In the genomic region with DNA sequence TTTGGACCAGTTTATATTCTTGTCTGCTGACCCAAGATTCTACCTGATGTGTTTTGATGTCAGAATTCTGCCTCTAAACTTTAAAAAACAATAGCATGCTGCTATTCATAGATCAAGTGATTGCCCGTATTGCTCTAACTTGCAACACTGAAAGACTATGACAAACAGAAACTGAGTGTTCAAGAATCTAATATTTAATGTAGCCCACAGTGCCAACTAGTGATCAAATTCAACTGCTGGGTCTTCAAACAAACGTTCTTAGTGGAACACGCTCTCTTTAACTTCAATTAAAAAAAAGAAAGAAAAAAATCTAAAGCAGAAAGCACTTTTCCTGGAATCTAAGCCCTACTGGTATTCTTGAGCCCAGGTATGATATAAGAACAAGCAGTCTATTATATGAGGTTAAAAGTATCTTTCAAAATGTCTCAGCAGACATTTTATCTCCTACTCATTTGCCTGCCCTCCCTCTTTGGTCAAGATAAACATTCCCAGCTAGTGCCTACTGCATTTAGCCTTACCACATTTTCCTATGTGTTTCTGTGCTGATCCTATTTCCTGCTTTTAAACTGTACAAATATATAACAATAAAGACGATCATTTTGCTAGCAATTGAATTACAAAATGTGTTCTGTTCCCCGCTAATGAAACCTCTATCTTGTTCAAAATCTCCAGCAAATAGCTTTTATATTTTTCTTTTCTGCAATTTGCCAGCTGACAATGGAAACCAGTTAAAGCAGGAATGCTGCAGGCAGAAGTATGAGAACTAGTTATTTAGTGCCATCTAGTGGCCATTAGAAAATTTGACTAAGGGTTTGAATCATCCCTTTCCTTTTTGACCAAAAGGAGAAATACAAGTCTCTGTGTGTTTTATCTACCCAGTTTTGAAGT, we compare ENCODE assay signal across 8 mouse cellular contexts. TPM values are rescaled to one million over a fixed set of nuclear protein-coding genes. Genes with fewer than 3 reads are reported as not detected.
DNase-seq lines count a peak whose midpoint lies in the region; ATAC-seq and TF ChIP-seq lines count a peak whose summit lies in the region.

No protein-coding gene starts in this region.

- DNase-seq in heart, postnatal 0 days (ENCODE audit: low spot score), result peak; percentile 69
- no peak for DNase-seq in heart, postnatal 25 days (ENCODE audit: low spot score)
- DNase-seq in CH12.LX (ENCODE audit: extremely low read depth), result peak; percentile 20
- peak; percentile 21 for DNase-seq in fibroblast of lung, adult 2 months (ENCODE audit: low read depth)
- peak; percentile 16 for DNase-seq in lung, postnatal 36 days
- no peak for DNase-seq in urinary bladder, postnatal 10 days (ENCODE audit: low spot score)
- no peak for DNase-seq in urinary bladder, adult 18-20 months (ENCODE audit: low spot score in 2 of 2)

- in situ Hi-C loops in CH12.LX (cut with MboI; ENCODE audit: low pct_ligation_motif_present, low pct_unique_long_range_greater_than_20kb, low sequenced_read_pairs), result no loop called here

- no peak overlapping the region for H3K9ac ChIP-seq in heart, postnatal 0 days (replicated peaks; ENCODE audit: low read depth, low read length)
- no peak overlapping the region for H3K9ac ChIP-seq in CH12.LX (ENCODE audit: insufficient read depth, low read depth)

- dilution Hi-C loops in CH12.LX (cut with MboI; ENCODE audit: extremely low pct_ligation_motif_present, extremely low pct_unique_long_range_greater_than_20kb, low sequenced_read_pairs), result no loop called here

- no peak for TF ChIP-seq POLR2A in CH12.LX (IDR thresholded peaks at IDR 0.05; ENCODE audit: low read depth, low read length)

- no peak overlapping the region for H3K27ac ChIP-seq in heart, postnatal 0 days (ENCODE audit: low read depth)
- no peak overlapping the region for H3K27ac ChIP-seq in CH12.LX (ENCODE audit: insufficient read depth, low read depth)

- 32% methylated on average over 5 of the region's 5 CpGs for WGBS in heart, postnatal 0 days

- H3K4me1 ChIP-seq in heart, postnatal 0 days (ENCODE audit: control insufficient read depth, insufficient read depth), result no peaks in the 10 kb centered on the region
- peaks cover 2 to 12% of the 10 kb centered on the region in 2 experiments; a peak in 3 of 4 replicates for H3K4me1 ChIP-seq in CH12.LX (ENCODE audit: control insufficient read depth in 1 of 2, insufficient read depth in 2 of 2)

- no peaks in the 10 kb centered on the region for H3K79me2 ChIP-seq in CH12.LX (replicated peaks; ENCODE audit: control insufficient read depth, extremely low read depth, insufficient read depth, poor library complexity, severe bottlenecking)

- H3K4me3 ChIP-seq in heart, postnatal 0 days (ENCODE audit: low read depth, low read length), result no peak overlapping the region
- H3K4me3 ChIP-seq in CH12.LX (replicated peaks in 1 of 3; ENCODE audit: low read depth in 2 of 3, low read length in 2 of 3, poor library complexity in 1 of 3), result no peak overlapping the region

- peak; percentile 63 for TF ChIP-seq CTCF in heart, postnatal 0 days (IDR thresholded peaks at IDR 0.05; ENCODE audit: low read depth)
- TF ChIP-seq CTCF in CH12.LX (conservative IDR thresholded peaks at IDR 0.05 in 1 of 2, IDR thresholded peaks at IDR 0.05 in 1 of 2; ENCODE audit: low read depth in 2 of 2, low read length in 2 of 2), result peak in 1 of 2 experiments; percentile 71; a peak in 2 of 4 replicates

- no peaks in the 10 kb centered on the region for H3K9me3 ChIP-seq in heart, postnatal 0 days (replicated peaks; ENCODE audit: control insufficient read depth, low read length)
- no peaks in the 10 kb centered on the region for H3K9me3 ChIP-seq in CH12.LX (replicated peaks; ENCODE audit: low read length)

- no peak for ATAC-seq in heart, postnatal 0 days (ENCODE audit: insufficient read depth, low read depth)
- no peak for ATAC-seq in monocyte, adult 5-6 weeks (replicated peaks; ENCODE audit: insufficient number of reproducible peaks, low FRiP score, low TSS enrichment, poor library complexity, severe bottlenecking)

- no peak for TF ChIP-seq EP300 in heart, postnatal 0 days (IDR thresholded peaks at IDR 0.05; ENCODE audit: low read depth)
- TF ChIP-seq EP300 in CH12.LX (IDR thresholded peaks at IDR 0.05; ENCODE audit: low read length), result no peak

- no peaks in the 10 kb centered on the region for H3K27me3 ChIP-seq in heart, postnatal 0 days (ENCODE audit: control insufficient read depth, insufficient read depth, low read length)
- H3K27me3 ChIP-seq in CH12.LX (replicated peaks), result no peaks in the 10 kb centered on the region

- no peaks in the 10 kb centered on the region for H3K36me3 ChIP-seq in heart, postnatal 0 days (replicated peaks; ENCODE audit: control insufficient read depth, insufficient read depth, low read length)
- no peaks in the 10 kb centered on the region for H3K36me3 ChIP-seq in CH12.LX (replicated peaks in 1 of 2; ENCODE audit: control insufficient read depth in 1 of 2, insufficient read depth in 1 of 2, low read length in 1 of 2)

- no peak overlapping the region for H3K4me2 ChIP-seq in heart, postnatal 0 days (ENCODE audit: low read depth, low read length)
- no peak overlapping the region for H3K4me2 ChIP-seq in CH12.LX (ENCODE audit: insufficient read depth, low read depth, poor library complexity, severe bottlenecking)

- peak; percentile 72 for TF ChIP-seq RAD21 in CH12.LX (IDR thresholded peaks at IDR 0.05; ENCODE audit: low read depth, low read length)

- intact Hi-C loops in heart, postnatal 25 days (cut with DNase I), result loop anchor here (2.0 to 5.0 kb wide), 2 partner anchors 103 to 219 kb away; no protein-coding TSS in a partner anchor

TF ChIP-seq in CH12.LX, 34 proteins besides CTCF, POLR2A, EP300 and RAD21:
- TF ChIP-seq POLR2AphosphoS2 (IDR thresholded peaks at IDR 0.05; ENCODE audit: low read depth, low read length), result no peak
- peak; percentile 52 for TF ChIP-seq SMC3 (IDR thresholded peaks at IDR 0.05; ENCODE audit: low read depth, low read length)
- no peak for TF ChIP-seq SIN3A (IDR thresholded peaks at IDR 0.05; ENCODE audit: low read length)
- TF ChIP-seq ZC3H11A (IDR thresholded peaks at IDR 0.05; ENCODE audit: low read depth, low read length), result no peak
- no peak for TF ChIP-seq ZNF384 (IDR thresholded peaks at IDR 0.05; ENCODE audit: low read depth, low read length)
- no peak for TF ChIP-seq ZKSCAN1 (IDR thresholded peaks at IDR 0.05; ENCODE audit: borderline replicate concordance, low read depth, low read length)
- no peak for TF ChIP-seq HCFC1 (IDR thresholded peaks at IDR 0.05; ENCODE audit: low read depth, low read length)
- 0 out of 2 replicates have a peak, but pooled peaks have one; percentile 12 for TF ChIP-seq IRF4 (IDR thresholded peaks at IDR 0.05; ENCODE audit: low read depth, low read length)
- no peak for TF ChIP-seq ETS1 (conservative IDR thresholded peaks at IDR 0.05; ENCODE audit: low read depth, low read length)
- no peak for TF ChIP-seq KAT2A (IDR thresholded peaks at IDR 0.05; ENCODE audit: insufficient replicate concordance, low read length)
- no peak for TF ChIP-seq BHLHE40 (IDR thresholded peaks at IDR 0.05; ENCODE audit: low read depth, low read length)
- TF ChIP-seq MAFK (IDR thresholded peaks at IDR 0.05; ENCODE audit: insufficient replicate concordance, low read length), result no peak
- TF ChIP-seq MEF2A (IDR thresholded peaks at IDR 0.05; ENCODE audit: borderline replicate concordance, low read depth, low read length), result no peak
- TF ChIP-seq JUND (conservative IDR thresholded peaks at IDR 0.05; ENCODE audit: low read depth, low read length), result peak; percentile 23; the same call in 1 of the 2 replicates
- no peak for TF ChIP-seq MAZ (IDR thresholded peaks at IDR 0.05; ENCODE audit: low read depth, low read length)
- no peak for TF ChIP-seq MYC (IDR thresholded peaks at IDR 0.05; ENCODE audit: low read depth, low read length)
- no peak for TF ChIP-seq RCOR1 (conservative IDR thresholded peaks at IDR 0.05; ENCODE audit: low read depth, low read length)
TF ChIP-seq in CH12.LX: peak in this region for 3.

RNA-seq across cellular contexts. Expression of a gene that starts 17.6 kb away (rescaled TPM):
- total RNA-seq in heart, postnatal 0 days (2014; rRNA removed; ENCODE audit: low replicate concordance), result 7.7 and 21.6 TPM in 2 replicates
- polyA plus RNA-seq in heart, postnatal 0 days (2015; fragmentation: Nextera tagmentation; extraction: Ambion mirVana), result 9.7 TPM in 2 replicates
- 1 to 10 TPM; 5.5 to 5.7 TPM for total RNA-seq in heart, postnatal 25 days (2021)
- 10.2 and 11.4 TPM in 2 replicates for total RNA-seq in CH12.LX (2012; rRNA removed)
- 26.1 and 28.3 TPM in 2 replicates for total RNA-seq in CH12.LX (2014; rRNA removed)
- 26.3 and 29.2 TPM in 2 replicates for polyA plus RNA-seq in CH12.LX (2012; ENCODE audit: insufficient read length, low read depth)
- 7.5 to 10.7 TPM (median 9.4 TPM) in 3 replicates for total RNA-seq in monocyte, adult 5-6 weeks (2017)

Comparison
In these comparisons a context has a peak if more than half of its experiments do, and no peak if none do; other contexts are left out.
1. DNase-seq: peak in heart, postnatal 0 days (single experiment), CH12.LX (single experiment), fibroblast of lung, adult 2 months (single experiment) and lung, postnatal 36 days (single experiment); none in heart, postnatal 25 days (single experiment), urinary bladder, postnatal 10 days (single experiment) and urinary bladder, adult 18-20 months (0 of 2).